Mouse (Mus musculus): ENCODE data around the gene Anxa5. TPM values are rescaled to one million over a fixed set of nuclear protein-coding genes. Genes with fewer than 3 reads are reported as not detected.

Anxa5 gene
- total RNA-seq (2014; fragmentation: Nextera tagmentation) (125 TPM in 2 replicates), total RNA-seq (2017) (79.4 and 102 TPM in 2 replicates)

DNA sequence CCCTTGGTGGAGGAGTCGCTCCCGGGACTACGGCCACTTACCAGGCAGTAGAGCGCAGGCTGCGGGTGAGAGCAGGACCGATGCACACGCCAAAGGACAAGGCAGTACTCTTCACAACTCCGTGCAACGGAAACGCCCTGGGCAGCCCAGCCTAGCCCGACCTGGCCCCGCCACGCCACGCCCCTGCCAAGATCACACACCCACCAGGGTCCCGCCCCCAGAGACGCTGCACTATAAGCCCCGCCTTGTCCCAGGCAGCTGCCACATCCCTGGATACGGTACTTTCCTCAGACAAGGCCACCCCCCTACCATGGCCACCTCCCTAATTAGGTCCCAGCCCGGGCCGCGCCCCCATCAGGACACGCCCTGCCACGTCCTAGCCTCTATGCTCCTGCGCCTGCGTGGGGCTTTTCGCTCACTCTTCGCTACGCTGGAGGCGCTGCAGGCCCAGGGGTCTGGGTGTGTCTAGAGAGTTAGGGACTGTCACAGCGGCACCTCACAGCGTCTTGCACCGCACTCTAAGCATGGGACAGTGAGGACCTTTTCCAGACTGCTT is at the start of gene Anxa5, which contains the start of gene 1810062G17Rik:
Gene Anxa5, minus strand, starts transcription at position 363 of the 556 bp plus-strand sequence.
Gene 1810062G17Rik, plus strand, starts transcription at position 406 of the 556 bp plus-strand sequence.
- peak; percentile 89 for ATAC-seq (replicated peaks; ENCODE audit: poor library complexity, severe bottlenecking)

- no peak for ATAC-seq (replicated peaks; ENCODE audit: poor library complexity, severe bottlenecking)
Measured at GRCm38 (mm10) chr3:36524466-36524865, 48.8 kb upstream of the Anxa5 start.

- ATAC-seq (replicated peaks; ENCODE audit: poor library complexity, severe bottlenecking), result no peak
Measured at GRCm38 (mm10) chr3:36522137-36522536, 46.4 kb upstream of the Anxa5 start.

DNA sequence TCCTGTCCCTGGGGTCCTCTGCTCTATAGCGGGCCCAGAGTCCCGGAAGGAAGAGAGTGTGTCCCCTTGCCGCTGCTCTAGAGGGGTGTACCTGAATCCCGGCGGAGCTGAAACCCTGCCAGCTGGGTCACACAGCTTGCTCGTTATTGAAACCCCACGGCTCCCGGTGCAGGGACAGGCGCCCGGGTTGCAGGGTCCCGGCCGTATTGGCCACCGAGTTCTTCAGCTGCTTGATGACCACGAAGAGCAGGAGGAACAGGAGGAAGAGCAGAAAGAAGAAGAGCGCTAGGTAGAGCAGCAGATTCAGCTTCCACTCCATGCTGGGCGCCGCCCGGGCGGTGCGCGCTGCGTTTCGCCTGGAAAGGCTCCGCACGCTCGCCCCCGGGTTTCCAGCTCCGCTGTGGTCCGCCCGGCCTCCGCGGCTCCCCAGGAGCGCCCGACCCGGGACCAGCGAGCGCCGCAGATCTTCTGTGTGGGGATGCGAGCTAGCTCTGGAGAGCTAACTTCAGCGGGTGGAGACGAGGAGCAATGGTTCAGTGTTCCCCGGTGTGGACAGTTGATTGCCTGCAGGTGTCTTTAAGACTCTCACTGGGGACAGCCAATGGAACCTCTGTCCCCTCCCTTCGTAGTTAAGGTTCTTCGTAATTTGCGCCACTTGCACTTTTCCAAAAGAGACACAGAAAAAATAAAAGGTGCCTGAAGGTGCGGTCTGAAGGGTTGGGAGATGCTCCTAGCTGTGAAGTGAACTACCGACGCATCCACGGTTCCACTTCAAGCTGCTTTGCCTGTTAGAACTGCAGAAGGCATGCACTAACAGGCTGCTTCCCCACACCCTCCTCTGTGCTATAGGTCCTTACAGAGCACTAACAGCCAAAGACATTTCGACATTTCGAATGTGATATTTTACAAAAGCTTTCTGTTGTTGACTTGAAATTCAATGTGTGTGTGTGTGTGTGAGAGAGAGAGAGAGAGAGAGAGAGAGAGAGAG is 45.7 kb upstream of the Anxa5 start, which contains the start of gene Gm11549:
Gene Gm11549, minus strand, starts transcription at position 741 of the 988 bp plus-strand sequence.
- peak; percentile 42; the same call in 1 of the 2 replicates for ATAC-seq (replicated peaks; ENCODE audit: poor library complexity, severe bottlenecking)

DNA sequence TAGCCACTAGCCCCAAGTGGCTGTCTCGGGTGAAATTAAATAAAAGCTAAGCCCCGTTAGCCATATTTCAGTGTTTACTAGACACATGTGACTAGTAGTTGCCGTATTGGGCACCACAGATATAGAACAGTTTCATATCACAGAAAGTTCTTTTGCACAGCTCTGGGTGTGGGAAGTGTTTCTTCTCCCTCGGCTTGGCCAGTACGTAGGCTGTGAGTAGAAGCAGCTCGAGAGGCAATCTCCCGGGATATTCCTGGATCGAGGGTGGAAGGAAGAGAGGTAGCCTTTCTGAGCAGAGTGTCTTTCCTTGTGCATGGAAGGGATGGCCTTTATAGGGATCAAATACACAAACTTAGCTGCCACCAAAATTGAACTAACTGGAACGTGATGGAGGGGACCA is 40.5 kb upstream of the Anxa5 start:
- ATAC-seq (replicated peaks; ENCODE audit: poor library complexity, severe bottlenecking), result no peak

GRCm38 (mm10) chr3:36511491-36511890 is 35.8 kb upstream of the Anxa5 start:
- no peak for ATAC-seq (replicated peaks; ENCODE audit: poor library complexity, severe bottlenecking)

GRCm38 (mm10) chr3:36505809-36506735 is 30.4 kb upstream of the Anxa5 start:
- no peak for ATAC-seq (replicated peaks; ENCODE audit: poor library complexity, severe bottlenecking)

DNA sequence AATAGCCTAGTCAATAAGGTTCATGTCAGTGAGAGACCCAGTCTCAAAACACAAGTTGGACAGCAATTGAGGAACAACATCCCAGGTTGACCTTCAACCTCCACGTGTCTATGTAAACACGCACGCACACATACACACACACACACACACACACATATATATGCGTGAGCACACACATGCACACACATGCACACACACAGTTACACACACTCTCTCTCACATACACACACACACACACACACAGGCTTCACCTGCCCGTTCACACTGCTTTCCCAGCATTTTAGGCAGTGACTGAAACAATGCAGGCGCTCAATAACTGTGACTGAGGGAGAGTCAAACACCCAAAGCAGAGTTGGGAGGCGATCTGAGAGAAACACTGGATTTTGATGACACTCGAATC is 29.6 kb upstream of the Anxa5 start:
- ATAC-seq (replicated peaks; ENCODE audit: poor library complexity, severe bottlenecking), result no peak

DNA sequence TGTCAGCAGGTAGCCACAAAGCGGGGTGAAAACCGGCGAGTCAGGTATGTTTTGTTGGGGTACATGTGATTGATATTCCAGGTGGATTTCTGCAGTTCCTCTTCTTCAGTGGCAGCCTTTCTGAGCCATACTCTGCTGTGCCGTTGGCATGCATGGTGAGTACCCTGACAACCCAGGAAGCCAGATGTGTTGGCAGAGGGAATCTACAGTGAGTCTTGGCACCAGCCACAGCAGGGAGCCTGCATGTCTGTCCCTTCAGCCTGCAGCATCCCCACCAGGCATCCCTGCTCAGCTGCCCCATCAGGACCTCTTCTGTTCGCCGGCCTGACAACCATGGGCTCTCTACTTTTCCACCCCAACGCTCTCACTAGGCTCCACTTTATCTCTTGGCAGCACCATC is 25.9 kb upstream of the Anxa5 start:
- no peak for ATAC-seq (replicated peaks; ENCODE audit: poor library complexity, severe bottlenecking)

DNA sequence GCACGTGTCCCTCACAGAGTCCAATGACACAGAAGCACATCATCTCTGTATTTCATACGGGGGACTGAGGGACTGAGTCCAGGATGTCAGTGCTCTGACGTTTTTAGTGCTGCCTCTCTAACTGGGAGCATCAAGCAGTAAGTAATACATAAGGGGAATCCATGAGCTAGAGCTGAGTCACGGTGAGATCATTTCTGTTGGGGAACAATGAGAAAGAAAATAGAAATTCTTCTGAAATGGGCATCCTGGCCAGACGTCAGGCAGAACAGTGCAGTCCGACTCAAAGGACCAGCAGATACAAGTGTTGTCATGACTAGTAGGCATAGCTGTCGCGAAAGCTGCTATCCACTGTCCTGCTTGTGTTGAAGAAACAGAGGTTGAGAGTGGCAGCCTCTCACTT is 25.3 kb upstream of the Anxa5 start:
- ATAC-seq (replicated peaks; ENCODE audit: poor library complexity, severe bottlenecking), result no peak

GRCm38 (mm10) chr3:36499418-36499817 is 23.7 kb upstream of the Anxa5 start:
- ATAC-seq (replicated peaks; ENCODE audit: poor library complexity, severe bottlenecking), result no peak

DNA sequence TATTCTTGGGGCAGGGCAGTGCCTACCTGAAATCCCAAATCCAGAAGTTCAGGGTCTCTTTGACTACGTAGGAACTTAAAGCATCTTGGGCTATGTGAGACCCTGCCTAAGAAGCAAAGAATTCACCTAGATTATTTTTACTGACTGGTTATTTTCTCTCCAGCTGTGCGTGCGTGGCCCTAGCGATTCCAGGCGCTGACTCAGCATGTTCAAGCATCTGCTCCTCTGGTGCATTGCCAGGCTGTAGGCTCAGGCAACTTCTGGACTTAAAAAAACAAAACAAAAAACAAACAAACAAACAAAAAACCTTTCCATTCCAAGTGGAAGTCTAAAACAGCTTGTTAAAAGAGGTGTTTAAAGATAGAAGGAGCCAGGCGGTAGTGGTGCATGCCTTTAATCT is 22.5 kb upstream of the Anxa5 start:
- ATAC-seq (replicated peaks; ENCODE audit: poor library complexity, severe bottlenecking), result no peak

GRCm38 (mm10) chr3:36496746-36497145 is 21.1 kb upstream of the Anxa5 start:
- peak; percentile 86 for ATAC-seq (replicated peaks; ENCODE audit: poor library complexity, severe bottlenecking)

GRCm38 (mm10) chr3:36496273-36496672 is 20.6 kb upstream of the Anxa5 start:
- ATAC-seq (replicated peaks; ENCODE audit: poor library complexity, severe bottlenecking), result no peak

GRCm38 (mm10) chr3:36495436-36495835 is 19.7 kb upstream of the Anxa5 start:
- ATAC-seq (replicated peaks; ENCODE audit: poor library complexity, severe bottlenecking), result peak; percentile 94

DNA sequence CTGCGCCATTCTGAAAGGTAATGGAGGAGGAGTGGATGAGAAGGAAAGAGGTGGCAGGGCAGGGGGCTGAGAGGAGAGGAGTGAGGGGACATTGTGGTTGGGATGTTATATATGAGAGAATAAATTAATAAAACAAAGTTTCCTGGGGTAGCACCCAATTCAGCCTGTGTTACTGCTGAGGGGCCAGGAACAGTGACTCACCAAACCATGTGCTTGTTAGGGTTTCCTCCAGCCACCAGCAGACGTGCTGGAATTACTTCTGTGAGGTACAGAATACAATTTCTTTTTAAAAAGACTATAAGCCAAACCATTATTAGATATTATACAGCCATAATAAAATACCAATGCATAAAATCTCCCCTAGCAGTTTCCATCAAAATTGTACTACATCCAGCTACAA is 18.9 kb upstream of the Anxa5 start:
- no peak for ATAC-seq (replicated peaks; ENCODE audit: poor library complexity, severe bottlenecking)

DNA sequence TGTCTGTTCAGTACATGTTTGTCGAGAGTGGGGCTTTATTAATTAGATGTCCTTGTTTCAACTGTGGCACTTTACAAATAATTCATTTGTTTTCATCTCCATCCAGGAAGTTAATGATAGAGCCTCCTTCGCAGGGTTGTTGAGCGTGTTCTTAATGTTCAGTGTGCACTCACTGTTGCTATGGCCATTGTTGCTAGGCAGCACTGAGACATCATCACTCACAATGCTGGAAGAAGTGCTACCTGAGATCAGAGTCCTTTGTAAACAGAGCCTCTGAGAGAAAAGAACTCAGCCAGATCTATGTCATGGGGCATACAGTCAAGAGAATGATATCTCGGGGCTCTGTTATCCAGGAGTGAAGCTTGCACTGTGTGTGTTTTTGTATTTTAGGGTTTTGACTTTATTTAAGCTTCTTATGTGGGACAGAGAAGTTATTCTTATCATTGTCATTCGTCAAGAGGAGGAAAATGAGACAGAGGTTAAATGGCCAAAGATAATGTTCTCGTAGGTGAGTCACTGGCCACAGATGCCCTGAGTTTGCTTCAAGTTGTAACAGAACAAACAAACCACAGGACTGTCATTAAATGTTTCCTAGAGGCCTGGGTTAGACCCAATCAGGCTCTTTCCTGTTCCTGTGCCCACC is 18.1 kb upstream of the Anxa5 start:
- no peak for ATAC-seq (replicated peaks; ENCODE audit: poor library complexity, severe bottlenecking)

DNA sequence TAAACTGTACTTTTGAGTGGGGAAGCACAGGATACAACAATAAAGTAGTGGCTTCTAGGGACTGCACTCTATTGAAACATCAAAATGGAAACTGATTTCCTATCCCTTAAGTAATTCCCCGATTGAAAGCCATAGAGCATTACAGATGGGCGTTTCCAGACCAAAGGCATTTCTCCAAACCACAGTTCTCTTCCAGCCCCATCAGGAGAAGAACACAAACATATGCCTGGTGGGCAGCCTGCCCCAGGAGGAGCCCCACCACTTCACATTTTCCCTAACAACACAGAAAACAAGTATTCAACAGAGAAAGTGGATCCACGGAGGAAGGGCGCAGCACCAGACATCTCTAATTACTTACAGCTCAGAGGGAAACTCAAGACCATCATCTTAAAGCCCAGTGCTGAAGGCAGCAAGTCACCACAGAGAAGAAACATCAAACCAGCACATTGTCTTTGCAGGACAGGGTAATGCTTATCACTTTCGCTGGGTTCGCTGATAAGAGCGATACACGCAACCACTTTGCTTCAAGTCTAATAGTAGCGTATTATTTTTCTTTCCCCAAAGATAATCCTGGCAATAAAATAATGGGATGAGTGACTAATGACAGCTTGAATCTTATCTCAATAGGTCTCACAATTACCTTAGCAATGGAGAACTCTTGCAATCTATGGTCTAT is 17.2 kb upstream of the Anxa5 start:
- ATAC-seq (replicated peaks; ENCODE audit: poor library complexity, severe bottlenecking), result no peak

- ATAC-seq (replicated peaks; ENCODE audit: poor library complexity, severe bottlenecking), result 0 out of 2 replicates have a peak, but pooled peaks have one; percentile 24
Measured at GRCm38 (mm10) chr3:36491535-36491934, 15.8 kb upstream of the Anxa5 start.
